Mouse (Mus musculus) bone marrow, adult 2 months (tissue): ENCODE results near the gene Ikzf1.

Experiments
- CTCF ChIP-seq: fragments of 200-500 bp; IDR thresholded peaks from 2 replicates; pipeline ENCODE4 v1.5.1; 2011; ENCODE audit warnings: low read length, control low read depth; ENCODE audit not compliant: control insufficient read depth, insufficient read depth
- POLR2A ChIP-seq: fragments of 200-500 bp; IDR thresholded peaks from 2 replicates; pipeline ENCODE4 v1.6.1; 2011; ENCODE audit warnings: low read depth, mild to moderate bottlenecking, control low read depth, low read length, borderline replicate concordance; ENCODE audit not compliant: control insufficient read depth

DNA sequence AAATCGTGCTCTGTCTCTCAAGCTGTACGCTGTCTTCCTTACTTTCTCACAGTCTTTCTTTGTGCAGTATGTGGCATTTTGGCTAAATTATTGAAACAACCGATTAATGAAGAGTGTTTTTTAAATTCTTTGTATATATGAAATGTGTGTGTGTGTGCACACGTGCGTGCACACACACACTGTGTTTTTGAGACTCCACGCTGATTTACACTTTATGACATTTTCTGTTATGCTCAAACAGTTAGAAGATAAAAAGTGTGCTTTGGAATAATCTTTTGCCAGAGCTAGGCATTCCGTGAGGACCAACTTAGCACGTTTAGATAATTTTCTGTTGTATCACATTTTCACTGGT, 6.0 kb downstream of the Ikzf1 start:
- no peak for TF ChIP-seq POLR2A
- no peak for TF ChIP-seq CTCF
